Mouse (Mus musculus) midbrain, embryonic 10.5 days (tissue): ENCODE data around the gene Pip4k2c. TPM values are rescaled to one million over a fixed set of nuclear protein-coding genes. Genes with fewer than 3 reads are reported as not detected.
A peak's percentile ranks its signal among the peaks of the same experiment; 100 is the strongest.

Source experiments
- DNase-seq: peaks from one replicate; pipeline ENCODE4 v3.0.0-alpha.2; 2017; ENCODE audit warnings: low spot score
- H3K27ac ChIP-seq: fragments of 300-500 bp; sonication (generic); replicated peaks from 2 replicates; pipeline ENCODE4 v1.5.1; 2016; ENCODE audit warnings: mild to moderate bottlenecking
- H3K27me3 ChIP-seq: fragments of 300-500 bp; sonication (generic); 2 replicates; pipeline ENCODE4 v1.6.1; 2016; ENCODE audit warnings: low read depth, mild to moderate bottlenecking; ENCODE audit not compliant: poor library complexity, severe bottlenecking
- H3K36me3 ChIP-seq: fragments of 300-500 bp; sonication (generic); 2 replicates; pipeline ENCODE4 v1.6.1; 2016; ENCODE audit warnings: mild to moderate bottlenecking, moderate library complexity
- H3K4me1 ChIP-seq: fragments of 300-500 bp; sonication (generic); 2 replicates; pipeline ENCODE4 v1.6.1; 2016
- H3K4me3 ChIP-seq: fragments of 300-500 bp; sonication (generic); 2 replicates; pipeline ENCODE4 v1.5.1; 2016; ENCODE audit warnings: mild to moderate bottlenecking, moderate library complexity
- H3K9me3 ChIP-seq: fragments of 300-500 bp; sonication (generic); replicated peaks from 2 replicates; pipeline ENCODE4 v1.6.1; 2016; ENCODE audit warnings: mild to moderate bottlenecking
- WGBS: fragments of 180-500 bp; shearing (Covaris S2); methylation state at CpG from one replicate; pipeline ENCODE4 v1.1.7; 2016; 5-methylcytosine and 5-hydroxymethylcytosine counted together
- polyA plus RNA-seq: library from polyadenylated mRNA; unstranded; fragments of >200 nt; fragmentation: Nextera tagmentation; extraction: Ambion mirVana; gene quantifications from 2 replicates; pipeline ENCODE4 v1.2.1, GENCODE M21; 2016

The Pip4k2c gene
- polyA plus RNA-seq, 1 experiment from 2014 or later, result 16.5 TPM

GRCm38 (mm10) chr10:127226318-127226895 lies 15.0 kb upstream of the Pip4k2c start:
- Histone ChIP-seq H3K9me3 (no peaks in the 10 kb centered on the region), H3K27ac (no peak overlapping the region), H3K27me3 (peaks cover 13% of the 10 kb centered on the region), H3K4me1 (peaks cover 11% of the 10 kb centered on the region), H3K4me3 (no peak overlapping the region), H3K36me3 (peaks cover 9% of the 10 kb centered on the region; the same call in 1 of the 2 replicates)
- 71% methylated on average over 8 of the region's 8 CpGs for WGBS
- no peak for DNase-seq

DNA sequence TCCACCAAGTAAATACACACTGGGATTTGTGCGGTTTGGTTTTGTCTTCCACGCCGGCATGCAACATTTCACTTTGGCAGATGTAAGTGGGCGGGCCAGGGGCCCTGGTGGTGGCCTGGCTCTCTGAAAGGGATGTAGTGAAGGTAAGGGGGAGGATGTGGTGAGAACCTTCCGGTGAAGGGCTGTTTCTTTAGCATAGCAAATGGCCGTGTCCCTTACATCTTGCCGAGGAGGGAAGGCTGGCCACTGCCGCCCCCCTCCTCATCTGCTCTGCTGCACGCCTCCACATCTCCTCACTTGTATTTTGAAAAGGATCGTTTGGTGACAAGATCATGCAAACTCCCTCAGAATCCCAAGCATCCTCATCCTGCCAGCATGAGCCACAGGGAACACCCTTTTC lies 14.3 kb upstream of the Pip4k2c start:
- WGBS, result 27% methylated on average over 10 of the region's 10 CpGs
- no peak overlapping the region for H3K4me3 ChIP-seq
- no peak for DNase-seq
- peaks cover 4% of the 10 kb centered on the region; the same call in 1 of the 2 replicates for H3K36me3 ChIP-seq
- peaks cover 11% of the 10 kb centered on the region for H3K4me1 ChIP-seq
- no peak overlapping the region for H3K27ac ChIP-seq
- H3K9me3 ChIP-seq, result no peaks in the 10 kb centered on the region
- H3K27me3 ChIP-seq, result peaks cover 13% of the 10 kb centered on the region

DNA sequence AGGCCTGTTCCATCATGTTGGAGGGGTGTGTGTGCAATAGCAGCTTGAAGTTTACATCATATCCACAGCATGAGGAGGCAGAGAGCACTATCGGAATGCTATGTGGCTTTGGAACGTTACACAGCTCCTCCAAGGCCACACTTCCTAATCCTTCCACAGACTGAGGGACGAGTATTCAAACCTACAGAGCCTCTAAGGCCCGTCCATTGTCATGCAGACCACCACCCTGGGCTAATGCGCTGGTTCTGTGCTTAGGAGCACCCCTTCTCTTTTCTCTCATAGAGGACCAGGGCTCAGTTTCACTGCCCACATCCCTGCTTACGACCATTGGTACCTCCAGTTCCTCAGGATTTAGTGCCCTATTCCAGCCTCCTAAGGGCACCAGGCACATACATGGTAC lies 13.8 kb upstream of the Pip4k2c start:
- DNase-seq, result no peak
- no peak overlapping the region for H3K27ac ChIP-seq
- WGBS, result 32% methylated on average over 6 of the region's 6 CpGs
- no peak overlapping the region for H3K4me3 ChIP-seq
- H3K27me3 ChIP-seq, result peaks cover 13% of the 10 kb centered on the region
- peaks cover 11% of the 10 kb centered on the region for H3K4me1 ChIP-seq
- no peaks in the 10 kb centered on the region for H3K9me3 ChIP-seq
- peaks cover 4% of the 10 kb centered on the region; the same call in 1 of the 2 replicates for H3K36me3 ChIP-seq

- Histone ChIP-seq H3K36me3 (no peaks in the 10 kb centered on the region), H3K4me1 (no peaks in the 10 kb centered on the region), H3K27ac (no peak overlapping the region), H3K27me3 (no peaks in the 10 kb centered on the region), H3K9me3 (no peaks in the 10 kb centered on the region), H3K4me3 (no peak overlapping the region)
- DNase-seq, result no peak
- 88% methylated on average over 2 of the region's 2 CpGs for WGBS
Observed at GRCm38 (mm10) chr10:127218339-127218738, 7.0 kb upstream of the Pip4k2c start.

DNA sequence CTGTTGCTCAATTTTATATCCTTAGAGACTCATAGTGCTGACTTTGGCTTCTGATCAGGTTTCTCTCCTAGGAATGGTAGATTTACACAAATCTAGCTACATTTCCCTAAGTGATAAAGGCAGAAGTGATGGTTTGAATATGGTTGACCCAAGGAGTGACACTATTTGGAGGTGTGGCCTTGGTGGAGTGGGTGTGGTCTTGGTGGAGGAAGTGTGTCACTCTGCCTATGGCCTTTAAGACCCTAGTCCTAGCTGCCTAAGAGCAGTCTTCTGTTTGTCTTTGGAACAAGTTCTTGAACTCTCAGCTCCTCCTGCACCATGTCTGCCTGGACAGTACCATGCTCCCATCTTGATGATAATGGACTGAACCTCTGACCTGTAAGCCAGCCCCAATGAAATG lies 5.8 kb upstream of the Pip4k2c start:
- no peak overlapping the region for H3K4me3 ChIP-seq
- H3K4me1 ChIP-seq, result no peaks in the 10 kb centered on the region
- H3K27ac ChIP-seq, result no peak overlapping the region
- no peaks in the 10 kb centered on the region for H3K36me3 ChIP-seq
- no peak for DNase-seq
- no peaks in the 10 kb centered on the region for H3K27me3 ChIP-seq
- H3K9me3 ChIP-seq, result no peaks in the 10 kb centered on the region

DNA sequence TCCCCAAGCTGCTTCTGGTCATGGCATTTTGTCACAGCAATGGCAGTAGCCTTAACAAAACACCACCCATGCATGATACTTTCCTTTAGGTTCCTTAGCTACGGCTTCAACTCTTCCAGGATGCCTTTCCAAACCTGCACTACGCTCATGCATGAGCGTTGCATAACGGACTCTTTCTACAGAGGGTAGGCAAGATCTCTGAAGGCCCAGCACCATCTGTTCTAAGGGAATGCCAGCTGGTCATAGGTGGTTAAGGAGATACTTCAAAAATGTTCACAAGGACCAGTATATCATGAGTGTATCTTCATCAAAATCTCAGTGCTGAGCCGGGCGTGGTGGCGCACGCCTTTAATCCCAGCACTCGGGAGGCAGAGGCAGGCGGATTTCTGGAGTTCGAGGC lies 5.1 kb upstream of the Pip4k2c start:
- no peaks in the 10 kb centered on the region for H3K36me3 ChIP-seq
- DNase-seq, result no peak
- peaks cover 4% of the 10 kb centered on the region; the same call in 1 of the 2 replicates for H3K4me1 ChIP-seq
- WGBS, result 93% methylated on average over 11 of the region's 11 CpGs
- H3K9me3 ChIP-seq, result no peaks in the 10 kb centered on the region
- H3K27me3 ChIP-seq, result no peaks in the 10 kb centered on the region
- no peak overlapping the region for H3K4me3 ChIP-seq
- H3K27ac ChIP-seq, result no peak overlapping the region

DNA sequence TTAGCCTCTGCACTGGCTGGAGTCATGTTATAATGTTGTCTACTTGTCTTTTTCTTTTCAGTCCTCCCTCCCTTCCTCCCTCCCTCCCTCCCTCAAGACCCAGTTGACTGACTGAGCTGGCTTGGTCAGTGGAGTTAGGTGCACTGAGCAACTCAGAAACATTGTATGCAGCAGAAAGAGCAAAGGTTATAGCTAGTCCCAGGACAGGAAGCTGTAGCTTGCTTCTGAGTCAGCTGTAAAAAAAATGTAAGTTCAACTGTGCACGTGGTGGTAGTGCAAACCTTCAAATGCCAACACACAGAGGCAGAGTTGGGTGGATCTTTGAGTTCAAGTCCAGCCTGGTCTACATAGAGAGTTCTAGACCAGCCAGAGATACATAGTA lies 3.0 kb upstream of the Pip4k2c start:
- Histone ChIP-seq H3K27me3 (0 out of 2 replicates have a peak, but pooled peaks cover 3% of the 10 kb centered on the region), H3K27ac (no peak overlapping the region), H3K9me3 (no peaks in the 10 kb centered on the region), H3K4me3 (no peak overlapping the region), H3K36me3 (no peaks in the 10 kb centered on the region), H3K4me1 (peaks cover 22% of the 10 kb centered on the region)
- WGBS, result 67% methylated on average over 1 of the region's 1 CpGs
- no peak for DNase-seq

GRCm38 (mm10) chr10:127213704-127214421 lies 2.5 kb upstream of the Pip4k2c start:
- H3K4me3 ChIP-seq, result no peak overlapping the region
- H3K4me1 ChIP-seq, result peaks cover 23% of the 10 kb centered on the region
- no peaks in the 10 kb centered on the region for H3K9me3 ChIP-seq
- H3K27me3 ChIP-seq, result 0 out of 2 replicates have a peak, but pooled peaks cover 3% of the 10 kb centered on the region
- H3K36me3 ChIP-seq, result no peaks in the 10 kb centered on the region
- DNase-seq, result no peak
- 87% methylated on average over 13 of the region's 13 CpGs for WGBS
- H3K27ac ChIP-seq, result no peak overlapping the region

GRCm38 (mm10) chr10:127213272-127213671 lies 1.9 kb upstream of the Pip4k2c start:
- peaks cover 23% of the 10 kb centered on the region for H3K4me1 ChIP-seq

GRCm38 (mm10) chr10:127210961-127211405 lies 402 bp downstream of the Pip4k2c start:
- WGBS, result under 1% methylated on average over 25 of the region's 25 CpGs
- Histone ChIP-seq H3K27me3 (0 out of 2 replicates have a peak, but pooled peaks cover 3% of the 10 kb centered on the region), H3K36me3 (peaks cover 29% of the 10 kb centered on the region), H3K27ac (peak overlapping the region; percentile 87), H3K4me3 (peak overlapping the region; percentile 96), H3K4me1 (peaks cover 23% of the 10 kb centered on the region), H3K9me3 (no peaks in the 10 kb centered on the region)
- no peak for DNase-seq

More at GRCm38 (mm10) chr10:127213272-127213671, 1.9 kb upstream of the Pip4k2c start:
- DNase-seq, result no peak
- 96% methylated on average over 8 of the region's 8 CpGs for WGBS
- Histone ChIP-seq H3K27ac (no peak overlapping the region), H3K9me3 (no peaks in the 10 kb centered on the region), H3K4me3 (no peak overlapping the region), H3K27me3 (0 out of 2 replicates have a peak, but pooled peaks cover 3% of the 10 kb centered on the region), H3K36me3 (peaks cover 6% of the 10 kb centered on the region)

GRCm38 (mm10) chr10:127209928-127210570 lies 1.3 kb downstream of the Pip4k2c start:
- Histone ChIP-seq H3K9me3 (no peaks in the 10 kb centered on the region), H3K27ac (no peak overlapping the region), H3K4me3 (peak overlapping the region; percentile 96), H3K27me3 (0 out of 2 replicates have a peak, but pooled peaks cover 3% of the 10 kb centered on the region), H3K36me3 (peaks cover 38% of the 10 kb centered on the region), H3K4me1 (peaks cover 23% of the 10 kb centered on the region)
- no peak for DNase-seq
- WGBS, result 89% methylated on average over 13 of the region's 13 CpGs

- H3K9me3 ChIP-seq, result no peaks in the 10 kb centered on the region
- WGBS, result 89% methylated on average over 4 of the region's 4 CpGs
- H3K27ac ChIP-seq, result no peak overlapping the region
- peaks cover 48% of the 10 kb centered on the region for H3K36me3 ChIP-seq
- H3K4me1 ChIP-seq, result peaks cover 23% of the 10 kb centered on the region
- H3K27me3 ChIP-seq, result 0 out of 2 replicates have a peak, but pooled peaks cover 3% of the 10 kb centered on the region
- no peak for DNase-seq
- H3K4me3 ChIP-seq, result no peak overlapping the region
Observed at GRCm38 (mm10) chr10:127208921-127209320, 2.5 kb downstream of the Pip4k2c start.

- DNase-seq, result no peak
- H3K27me3 ChIP-seq, result 0 out of 2 replicates have a peak, but pooled peaks cover 3% of the 10 kb centered on the region
- peaks cover 9% of the 10 kb centered on the region for H3K4me1 ChIP-seq
- 88% methylated on average over 10 of the region's 10 CpGs for WGBS
- no peaks in the 10 kb centered on the region for H3K9me3 ChIP-seq
- H3K4me3 ChIP-seq, result no peak overlapping the region
- peaks cover 78% of the 10 kb centered on the region for H3K36me3 ChIP-seq
- no peak overlapping the region for H3K27ac ChIP-seq
Observed at GRCm38 (mm10) chr10:127205373-127205772, 6.0 kb downstream of the Pip4k2c start.
